ENCODE assay signal across 22 mouse cellular contexts in the genomic region with DNA sequence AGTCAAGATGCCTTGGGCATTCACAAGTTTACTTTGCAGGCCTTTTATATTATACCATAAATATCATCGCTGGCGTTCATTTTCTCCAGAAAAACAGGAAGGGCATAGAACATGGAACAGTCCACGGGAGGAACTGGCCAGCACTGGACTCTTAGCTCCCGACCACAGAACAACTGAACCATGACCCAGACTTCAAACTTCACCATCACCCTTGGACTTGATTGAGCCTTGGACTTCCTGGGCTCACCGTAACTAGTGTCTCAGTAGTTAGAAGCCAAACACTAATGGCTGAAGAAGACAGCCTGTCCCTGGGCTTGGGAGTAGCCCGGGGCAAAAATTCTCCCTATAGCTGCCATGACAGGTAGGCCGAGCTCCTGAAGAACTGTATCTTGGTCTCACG. TPM values are rescaled to one million over a fixed set of nuclear protein-coding genes. Genes with fewer than 3 reads are reported as not detected.
"Had no signal": no experiment of that assay in that cellular context is flagged by ENCODE, and none has a peak within 500 bp of the region (broad histone marks: within the 10 kb centered on the region; RNA-seq: fewer than 3 reads in every experiment).

No protein-coding gene starts in this region.

- H3K36me3 ChIP-seq: limb, embryonic 10.5 days; limb, embryonic 13.5 days; liver, embryonic 12.5 days; liver, embryonic 15.5 days; lung, embryonic 15.5 days; midbrain, embryonic 10.5 days; neural tube, embryonic 12.5 days; neural tube, embryonic 15.5 days had no signal

- H3K4me3 ChIP-seq: layer of hippocampus, adult 2 months; limb, embryonic 10.5 days; limb, embryonic 13.5 days; liver, embryonic 12.5 days; liver, embryonic 15.5 days; lung, embryonic 15.5 days; megakaryocyte, embryonic 14.5 days; midbrain, embryonic 10.5 days; neural tube, embryonic 12.5 days; neural tube, embryonic 15.5 days had no signal

- H3K4me1 ChIP-seq: lung, embryonic 15.5 days; midbrain, embryonic 10.5 days; neural tube, embryonic 12.5 days; neural tube, embryonic 15.5 days had no signal

- DNase-seq: layer of hippocampus, adult 9-11 months; liver; lung, adult 18-20 months; lung, postnatal 10 days; lung, postnatal 36 days; midbrain, embryonic 14.5 days; right cerebral cortex, adult 18-20 months; right cerebral cortex, postnatal 14 days; right cerebral cortex, postnatal 4 days; thymus, adult 18-20 months; thymus, postnatal 36 days had no signal

- H3K27me3 ChIP-seq: limb, embryonic 13.5 days; liver, embryonic 12.5 days; liver, embryonic 15.5 days; lung, embryonic 15.5 days; neural tube, embryonic 12.5 days; neural tube, embryonic 15.5 days had no signal

- H3K27ac ChIP-seq: hindbrain, postnatal 0 days; layer of hippocampus, adult 2 months; limb, embryonic 10.5 days; limb, embryonic 13.5 days; liver, embryonic 12.5 days; liver, embryonic 15.5 days; lung, embryonic 15.5 days; midbrain, embryonic 10.5 days; neural tube, embryonic 12.5 days; neural tube, embryonic 15.5 days had no signal

RNA-seq across cellular contexts. Expression of a gene that starts 29.0 kb away (rescaled TPM):
- polyA plus RNA-seq: midbrain, embryonic 14.5 days had no signal
